Mouse (Mus musculus): ENCODE results near the gene 2210016F16Rik. TPM values are rescaled to one million over a fixed set of nuclear protein-coding genes. Genes with fewer than 3 reads are reported as not detected.
"Not testable (repeated sequence)": the region's sequence is repeated elsewhere in the genome, so short reads cannot be mapped to it uniquely, and the experiment has no call there.

Gene 2210016F16Rik
- total RNA-seq (2021) = 1 to 10 TPM; 6.3 to 7.6 TPM

GRCm38 (mm10) chr13:58384779-58385546, at the start of gene 2210016F16Rik:
Gene 2210016F16Rik, minus strand, starts transcription at chr13:58385225.
- DNase-seq = peak; percentile 32 to 43

GRCm38 (mm10) chr13:58423061-58423660, 38.1 kb upstream of the 2210016F16Rik start:
- DNase-seq = no peak

GRCm38 (mm10) chr13:58422242-58422641, 37.2 kb upstream of the 2210016F16Rik start:
- no peak for DNase-seq

GRCm38 (mm10) chr13:58421026-58421425, 36.0 kb upstream of the 2210016F16Rik start:
- DNase-seq = no peak

- DNase-seq = no peak
Measured at GRCm38 (mm10) chr13:58419266-58419665, 34.2 kb upstream of the 2210016F16Rik start.

GRCm38 (mm10) chr13:58418656-58419055, 33.6 kb upstream of the 2210016F16Rik start:
- no peak for DNase-seq

- DNase-seq = no peak
Measured at GRCm38 (mm10) chr13:58415838-58416237, 30.8 kb upstream of the 2210016F16Rik start.

GRCm38 (mm10) chr13:58415374-58415773, 30.3 kb upstream of the 2210016F16Rik start:
- no peak for DNase-seq

- DNase-seq = no peak
Measured at GRCm38 (mm10) chr13:58411073-58411472, 26.0 kb upstream of the 2210016F16Rik start.

- DNase-seq = not testable (repeated sequence)
Measured at GRCm38 (mm10) chr13:58403243-58403642, 18.2 kb upstream of the 2210016F16Rik start, which contains the start of gene Hnrnpk. Gene Hnrnpk, minus strand, starts transcription at chr13:58403343.

GRCm38 (mm10) chr13:58402744-58403110, 17.7 kb upstream of the 2210016F16Rik start:
- no peak for DNase-seq

GRCm38 (mm10) chr13:58402003-58402743, 17.1 kb upstream of the 2210016F16Rik start, which contains the start of gene Rmi1:
Gene Rmi1, plus strand, starts transcription at chr13:58402248.
- DNase-seq = peak; percentile 98

GRCm38 (mm10) chr13:58401135-58402002, 16.3 kb upstream of the 2210016F16Rik start:
- DNase-seq = peak; percentile 69 to 73

GRCm38 (mm10) chr13:58400576-58400975, 15.6 kb upstream of the 2210016F16Rik start:
- DNase-seq = no peak

- no peak for DNase-seq
Measured at GRCm38 (mm10) chr13:58397651-58398050, 12.6 kb upstream of the 2210016F16Rik start.

GRCm38 (mm10) chr13:58394392-58394791, 9.4 kb upstream of the 2210016F16Rik start:
- DNase-seq = not testable (repeated sequence)

- no peak for DNase-seq
Measured at GRCm38 (mm10) chr13:58389324-58389951, 4.4 kb upstream of the 2210016F16Rik start.

- DNase-seq = no peak
Measured at GRCm38 (mm10) chr13:58388379-58388778, 3.4 kb upstream of the 2210016F16Rik start.

- DNase-seq = peak; percentile 45 to 69
Measured at GRCm38 (mm10) chr13:58387948-58388347, 2.9 kb upstream of the 2210016F16Rik start.

GRCm38 (mm10) chr13:58385547-58385920, 509 bp upstream of the 2210016F16Rik start:
- no peak for DNase-seq

GRCm38 (mm10) chr13:58384371-58384770, 654 bp downstream of the 2210016F16Rik start:
- DNase-seq = no peak

GRCm38 (mm10) chr13:58373153-58373470, 11.9 kb downstream of the 2210016F16Rik start:
- no peak for DNase-seq
